Mouse (Mus musculus): ENCODE data around the gene Prune2.
A peak's percentile ranks its signal among the peaks of the same experiment; 100 is the strongest.

Prune2 gene

DNA sequence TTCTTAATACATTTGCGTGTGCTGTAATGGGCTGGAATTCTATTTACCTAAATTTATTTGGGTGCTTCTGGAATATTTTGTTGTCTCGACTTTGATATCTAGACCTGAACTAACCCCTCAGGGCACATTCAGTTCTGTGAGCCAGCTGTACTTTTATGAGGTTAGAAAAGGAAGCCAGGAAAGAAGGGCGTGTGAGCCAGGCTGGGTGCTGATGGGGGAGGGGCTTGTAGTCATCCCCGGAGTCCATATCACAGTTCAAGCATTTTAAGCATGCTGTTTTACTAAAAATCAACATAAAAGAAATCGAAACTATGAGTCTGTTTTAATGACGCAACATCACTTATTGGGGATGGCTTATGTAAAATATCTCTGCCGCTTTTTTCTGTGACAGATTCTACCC lies 42.0 kb downstream of the Prune2 start:
- peak; percentile 42 for DNase-seq (ENCODE audit: low read depth, low spot score)

DNA sequence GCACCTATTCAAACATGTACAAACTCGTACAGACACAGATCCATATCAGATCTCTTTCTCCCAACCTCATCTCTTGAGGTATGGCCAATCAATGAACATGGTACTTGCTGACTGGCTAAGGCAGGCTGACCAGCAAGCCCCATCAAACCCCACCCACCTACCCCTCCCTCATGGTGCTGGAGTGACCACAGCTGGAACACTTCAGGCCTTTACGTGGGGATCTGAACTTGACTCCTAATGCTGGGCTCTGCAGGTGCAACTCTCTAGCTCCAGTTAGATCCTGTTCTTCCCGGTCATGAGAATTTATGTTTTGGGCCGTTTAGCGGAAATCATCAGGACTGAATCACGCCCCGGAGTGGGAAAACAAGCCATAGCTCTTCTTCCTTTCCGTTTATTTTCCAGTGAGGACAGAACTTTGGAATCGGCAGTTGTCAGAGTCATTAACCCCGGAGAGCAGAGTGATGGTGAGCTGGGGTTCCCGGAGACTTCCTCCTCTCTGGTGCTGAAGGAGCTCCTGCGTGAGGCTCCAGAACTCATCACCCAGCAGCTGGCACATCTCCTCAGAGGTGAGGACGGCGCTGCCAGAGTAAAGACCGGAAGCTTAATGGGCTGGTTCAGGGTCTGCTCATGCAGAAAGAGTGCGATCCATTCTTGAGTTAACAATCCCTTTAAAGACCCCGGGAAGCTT lies 50.4 kb downstream of the Prune2 start:
- DNase-seq (ENCODE audit: low read depth, low spot score): no peak

DNA sequence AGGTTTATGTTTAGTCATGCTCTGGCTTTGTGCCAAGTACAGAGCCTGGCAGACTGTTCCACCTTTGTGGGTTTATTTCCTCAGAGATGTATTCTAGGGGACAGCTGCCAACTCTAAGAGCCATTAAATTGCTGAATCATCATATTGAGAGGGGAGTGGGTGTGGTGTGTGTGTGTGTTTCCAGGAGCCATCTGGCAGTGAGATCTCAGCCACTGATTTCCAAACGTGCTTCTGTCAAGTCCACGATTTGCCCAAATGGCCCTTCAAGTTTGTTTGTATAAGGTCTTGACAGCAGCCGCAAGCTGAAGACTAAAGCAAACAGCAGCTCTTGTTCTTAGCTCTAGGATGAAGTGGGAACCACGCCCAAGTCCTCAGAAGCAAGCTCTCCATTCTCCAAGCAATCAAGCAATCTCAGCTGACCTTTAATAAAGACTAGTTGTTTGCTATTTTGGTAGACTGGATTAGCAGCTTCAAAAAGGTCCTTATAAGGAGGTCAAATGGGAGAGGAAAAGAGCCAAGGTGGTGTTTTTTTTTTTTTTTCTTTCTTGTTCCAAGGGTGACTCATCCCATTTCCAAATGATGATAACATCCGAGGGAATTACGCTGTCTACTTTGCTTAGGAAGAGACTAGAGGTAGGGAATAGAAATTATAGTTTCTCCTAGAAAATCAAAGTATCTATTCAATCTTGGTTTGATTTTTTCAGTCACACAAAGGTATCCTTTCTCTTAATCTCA lies 55.5 kb downstream of the Prune2 start:
- no peak for DNase-seq (ENCODE audit: low read depth, low spot score)

DNA sequence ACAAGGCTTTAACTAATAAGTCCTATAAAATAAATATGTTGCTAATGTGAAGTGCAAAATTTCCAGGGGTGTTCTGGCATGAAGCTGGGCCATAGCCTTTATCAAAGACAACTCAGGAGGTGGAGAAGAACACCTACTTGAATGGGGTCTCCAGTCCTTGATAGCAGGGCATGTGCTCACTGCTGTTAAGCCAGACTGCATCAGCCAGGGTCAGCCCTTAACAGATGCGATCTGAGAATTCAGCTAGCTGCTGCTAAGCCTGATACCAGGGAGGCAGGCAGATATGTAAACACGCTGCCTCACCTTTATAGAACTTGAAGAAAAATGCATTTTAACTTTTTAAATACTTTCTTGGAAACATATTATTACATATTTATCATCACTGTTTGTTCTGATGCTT lies 57.2 kb downstream of the Prune2 start:
- no peak for DNase-seq (ENCODE audit: low read depth, low spot score)

DNA sequence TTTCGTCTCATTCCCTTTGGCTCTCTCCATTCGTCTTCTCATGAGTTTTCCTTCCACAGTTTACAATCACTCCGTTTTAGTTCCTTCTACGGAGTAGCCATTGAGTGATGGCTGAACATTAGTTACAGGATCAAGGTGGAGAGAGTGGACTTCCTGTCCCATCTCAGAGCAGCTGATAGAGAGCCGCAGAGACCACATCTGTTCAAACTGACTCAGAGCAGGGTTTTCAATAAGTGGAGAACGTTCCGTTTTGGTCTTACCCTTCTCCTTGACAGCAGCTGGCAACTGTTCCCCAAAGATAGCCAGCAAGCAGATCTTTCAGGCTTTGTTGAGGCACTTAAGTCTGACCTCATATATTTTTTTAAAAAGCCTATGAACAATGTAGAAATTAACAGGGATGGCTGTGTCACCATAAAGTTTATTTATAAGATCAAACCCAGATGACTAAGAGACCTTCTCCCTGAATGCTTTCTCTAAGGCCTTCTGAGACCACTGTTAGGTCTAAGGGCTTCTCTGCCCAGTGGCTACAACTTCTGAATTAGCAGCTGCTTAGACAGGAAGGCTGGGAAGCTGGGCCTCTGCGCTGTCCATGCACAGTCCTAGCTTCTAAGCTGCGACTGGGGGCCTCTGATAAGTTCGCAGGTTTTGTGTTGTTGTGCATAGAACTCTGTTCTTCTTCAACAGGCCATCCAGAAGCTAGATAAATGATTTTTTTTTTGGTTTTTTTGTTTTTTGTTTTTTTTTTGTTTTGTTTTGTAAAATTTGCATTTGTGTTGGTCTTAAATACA lies 58.6 kb downstream of the Prune2 start:
- no peak for DNase-seq (ENCODE audit: low read depth, low spot score)

DNA sequence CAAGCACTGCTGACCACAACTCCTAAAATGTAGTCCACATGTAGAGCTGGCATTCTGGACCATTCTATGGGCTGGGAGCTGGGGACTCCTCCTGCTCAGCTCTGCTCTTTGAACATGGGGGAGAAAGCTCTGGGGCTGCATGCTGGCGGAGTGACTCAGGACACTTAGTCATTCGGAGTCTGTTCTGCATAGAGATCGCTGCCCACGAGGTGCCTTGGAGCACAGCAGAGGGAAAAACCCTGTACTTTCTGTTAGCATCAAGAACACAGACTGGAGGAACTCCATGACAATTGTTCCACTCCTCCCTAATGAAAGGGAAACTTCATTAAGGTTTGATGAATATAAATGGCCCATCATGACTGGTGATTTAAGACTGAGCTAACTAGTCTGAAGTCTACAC lies 68.8 kb downstream of the Prune2 start:
- no peak for DNase-seq (ENCODE audit: low read depth, low spot score)

DNA sequence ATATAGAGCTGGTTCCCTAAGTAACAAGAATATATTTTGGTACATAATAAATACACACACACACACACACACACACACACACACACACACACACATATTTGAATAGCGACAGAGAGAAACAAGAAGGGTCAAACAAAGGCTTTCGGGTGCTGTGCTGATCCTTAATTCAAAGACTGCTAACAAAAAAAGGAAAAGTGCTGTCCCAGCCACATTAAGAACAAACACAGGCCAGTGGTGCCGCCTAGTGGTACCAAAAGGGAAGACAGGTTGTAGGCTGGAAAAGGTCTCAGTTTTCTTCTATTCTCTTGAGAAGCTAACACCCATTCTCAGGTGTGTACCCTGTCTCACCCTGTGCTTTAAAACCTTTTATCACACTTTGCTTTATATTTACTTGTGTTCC lies 74.4 kb downstream of the Prune2 start:
- peak; percentile 40 for DNase-seq (ENCODE audit: low read depth, low spot score)

DNA sequence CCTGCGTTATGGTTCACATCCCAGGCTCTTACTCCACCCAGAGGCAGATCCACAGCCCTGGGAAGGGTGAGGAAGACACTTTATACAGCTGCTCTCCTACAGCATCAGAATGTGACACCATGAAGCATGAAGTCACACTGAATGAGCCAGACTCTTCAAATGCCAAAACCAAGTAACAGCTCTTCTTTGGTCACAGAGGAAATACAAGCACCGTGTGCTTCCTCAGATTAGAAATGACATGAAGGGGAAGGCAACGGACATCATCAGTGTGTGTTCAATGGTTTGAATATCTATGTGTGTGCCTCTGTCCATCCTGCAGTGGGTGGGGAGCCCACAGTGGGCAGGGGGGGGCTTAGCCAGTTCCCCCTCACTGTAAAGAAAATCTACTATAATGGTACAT lies 76.4 kb downstream of the Prune2 start:
- DNase-seq (ENCODE audit: low read depth, low spot score): no peak

DNA sequence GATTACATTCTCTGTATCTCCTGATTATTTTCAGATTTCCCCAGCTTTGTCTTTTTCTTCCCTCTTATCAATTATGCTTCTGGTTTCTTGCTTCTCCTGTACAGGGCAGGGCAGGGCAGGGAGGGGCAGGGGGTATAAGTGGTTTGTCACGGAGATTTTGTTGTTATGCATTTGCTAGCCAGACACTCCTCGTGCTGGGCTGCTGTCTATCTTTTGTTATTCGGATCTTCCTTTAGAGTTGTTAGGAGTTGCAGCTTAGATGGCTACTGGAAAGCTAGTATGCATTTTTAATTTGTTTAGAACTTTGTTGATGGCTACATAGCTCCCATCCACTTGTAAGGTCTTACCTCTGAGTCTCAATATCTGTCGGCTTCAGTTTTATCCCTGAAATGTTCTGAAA lies 91.0 kb downstream of the Prune2 start:
- no peak for DNase-seq (ENCODE audit: low read depth, low spot score)

DNA sequence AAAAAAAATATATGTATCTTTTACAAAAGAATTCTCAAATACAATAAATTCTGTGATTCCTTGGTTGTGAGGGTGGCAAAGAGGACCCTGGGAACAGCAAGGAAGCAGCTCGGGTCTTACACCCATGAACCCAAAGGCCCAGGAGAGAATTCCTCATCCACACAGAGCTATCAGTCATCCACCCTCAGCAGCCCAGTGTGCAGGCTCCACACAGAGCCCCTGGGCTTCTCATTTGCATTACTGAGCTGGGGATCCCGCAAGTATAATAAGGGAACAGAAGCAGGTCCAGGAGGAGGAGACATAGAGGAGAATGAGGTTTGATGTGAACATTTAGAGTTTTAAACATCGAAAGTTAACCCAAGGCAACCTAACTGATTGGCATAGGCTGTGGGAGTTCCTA lies 100.0 kb downstream of the Prune2 start:
- DNase-seq (ENCODE audit: low read depth, low spot score): no peak

DNA sequence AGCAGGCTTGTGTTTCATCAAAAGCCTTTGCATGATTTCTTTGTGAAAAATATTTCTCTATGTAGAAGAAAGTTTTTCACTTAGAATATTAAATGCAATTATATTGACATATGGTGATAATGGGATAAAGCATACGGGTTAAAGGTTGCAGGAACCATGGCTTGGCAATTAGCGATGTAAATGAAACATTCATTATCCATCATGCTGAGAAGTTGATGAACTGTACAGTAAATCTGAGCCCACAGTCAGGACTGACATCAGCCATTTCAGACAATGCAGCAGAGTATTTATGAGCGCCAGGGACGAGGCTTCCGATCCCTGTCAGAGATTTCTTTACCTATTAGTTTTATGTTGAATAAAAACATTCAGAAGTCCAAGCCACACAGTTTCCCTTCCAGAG lies 104.2 kb downstream of the Prune2 start:
- DNase-seq (ENCODE audit: low read depth, low spot score): no peak

DNA sequence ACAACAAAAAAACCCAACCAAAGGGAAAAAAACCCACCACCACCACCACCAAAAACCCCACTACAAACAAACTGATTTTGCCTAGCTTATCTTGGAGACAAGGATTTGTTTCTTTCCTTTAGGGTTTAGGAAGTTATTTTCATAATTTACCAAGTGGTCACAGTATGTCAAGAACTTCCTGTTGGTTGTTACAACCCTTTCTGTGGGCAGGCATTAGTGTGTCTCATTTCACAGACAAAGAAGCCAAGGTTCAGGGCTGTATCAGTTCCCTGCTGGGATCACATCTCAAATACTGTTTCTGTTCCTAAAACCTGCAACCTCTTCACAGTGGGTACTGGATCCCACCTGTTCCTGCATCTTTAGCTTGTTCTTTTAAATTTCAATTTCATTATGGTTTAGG lies 108.5 kb downstream of the Prune2 start:
- DNase-seq (ENCODE audit: low read depth, low spot score): no peak

DNA sequence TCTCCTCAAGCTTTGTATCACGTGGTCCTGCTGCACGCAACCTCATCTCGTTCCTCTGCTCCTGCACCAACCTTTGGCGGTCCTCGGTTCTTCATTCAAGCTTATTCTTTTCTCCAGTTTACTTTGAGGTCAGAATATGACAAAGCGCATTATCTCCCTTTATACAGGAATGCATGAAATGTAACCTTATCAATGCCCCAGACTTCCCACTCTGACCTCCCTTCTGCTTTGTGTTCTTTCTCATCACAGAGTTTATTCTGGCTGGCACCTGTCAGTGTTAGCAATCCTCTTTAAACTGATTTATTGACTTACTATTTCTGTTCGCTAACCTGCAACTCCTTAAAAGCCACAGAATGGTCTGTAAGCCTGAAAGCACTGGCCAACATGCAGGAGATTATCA lies 113.1 kb downstream of the Prune2 start:
- DNase-seq (ENCODE audit: low read depth, low spot score): no peak

DNA sequence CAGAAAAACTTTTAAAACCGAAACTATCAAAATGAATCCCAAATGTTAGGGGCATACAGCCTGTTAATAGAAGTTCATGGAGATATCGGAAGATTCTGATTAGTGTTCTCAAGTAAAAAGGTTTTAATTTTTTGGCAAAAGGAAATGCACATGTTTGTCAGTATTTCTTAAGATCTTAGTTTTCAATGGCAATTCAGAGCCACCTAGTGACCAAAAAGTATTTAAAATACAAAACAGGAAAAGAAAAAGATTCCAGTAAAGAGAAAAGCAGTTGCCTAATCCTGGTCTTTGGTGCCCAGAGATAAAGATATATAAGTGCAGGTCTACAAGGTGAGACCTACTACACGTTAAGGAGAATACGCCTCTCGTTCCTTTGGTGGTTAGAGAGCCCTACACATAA lies 115.3 kb downstream of the Prune2 start:
- no peak for DNase-seq (ENCODE audit: low read depth, low spot score)

DNA sequence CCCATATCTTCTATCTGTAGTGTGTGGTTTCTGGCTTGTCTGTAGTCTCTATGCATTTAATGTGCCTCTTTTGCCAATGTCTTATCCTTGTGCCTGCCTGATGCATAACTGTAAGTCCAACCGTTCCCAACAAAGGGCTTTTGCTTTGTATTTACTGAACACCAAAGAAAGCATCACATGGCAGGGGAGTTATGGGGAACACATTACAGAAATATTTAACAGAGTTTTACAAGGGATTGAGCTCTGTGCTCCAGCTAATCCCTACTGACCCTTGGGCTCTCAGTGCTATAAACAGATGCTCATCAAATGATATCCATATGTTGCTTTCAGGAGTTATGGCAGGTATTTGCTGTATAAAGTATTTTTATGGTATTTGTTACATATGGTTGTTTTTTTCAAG lies 116.3 kb downstream of the Prune2 start:
- no peak for DNase-seq (ENCODE audit: low read depth, low spot score)

DNA sequence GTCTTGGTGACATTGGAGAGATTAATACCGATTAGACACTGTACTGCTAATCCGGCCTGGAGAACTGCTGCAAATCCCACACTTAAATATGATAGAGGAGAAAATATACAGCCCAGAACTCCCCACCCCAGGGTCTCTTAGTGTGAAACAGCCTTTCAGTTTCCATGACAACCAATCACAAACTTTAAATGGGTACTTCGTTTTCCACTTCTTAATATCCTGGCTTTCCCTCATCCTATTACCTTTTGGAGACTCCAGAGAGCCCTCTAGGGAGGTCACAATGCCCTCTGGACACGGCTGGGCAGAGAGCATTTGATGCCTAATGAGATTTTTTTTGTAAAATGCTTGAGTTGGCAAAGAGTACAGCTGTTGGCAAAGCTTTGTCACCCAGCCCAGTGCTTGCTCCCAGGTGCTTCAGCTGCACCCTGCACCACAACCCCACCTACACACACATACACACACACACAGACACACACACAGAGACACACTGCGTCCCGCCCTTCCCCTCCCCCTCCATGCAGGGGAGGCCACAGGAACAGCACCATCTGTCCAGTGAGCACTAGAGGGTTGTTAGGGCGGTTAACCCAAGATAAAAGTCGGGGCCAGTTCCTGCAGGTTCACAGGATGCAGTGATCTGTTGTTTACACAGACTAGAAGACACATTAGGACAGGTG lies 122.9 kb downstream of the Prune2 start:
- DNase-seq (ENCODE audit: low read depth, low spot score): no peak

DNA sequence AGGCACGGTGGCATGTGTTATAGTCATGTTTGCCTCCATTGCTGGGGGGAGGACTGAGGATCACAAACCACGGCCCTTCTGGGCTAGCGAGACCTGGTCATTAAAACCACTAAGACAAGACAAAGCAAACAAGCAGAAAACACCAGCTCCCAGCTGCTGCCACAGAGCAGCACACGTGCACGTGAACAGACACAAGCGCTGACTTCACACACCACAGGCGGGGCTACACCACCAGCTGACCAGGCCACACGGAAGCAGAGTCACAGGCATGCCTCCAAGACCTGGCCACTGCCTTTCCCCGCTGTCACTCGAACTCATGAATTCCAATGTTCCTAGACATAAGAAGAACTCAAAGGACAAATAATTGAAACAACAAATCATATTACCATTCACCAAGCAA lies 125.5 kb downstream of the Prune2 start:
- no peak for DNase-seq (ENCODE audit: low read depth, low spot score)

DNA sequence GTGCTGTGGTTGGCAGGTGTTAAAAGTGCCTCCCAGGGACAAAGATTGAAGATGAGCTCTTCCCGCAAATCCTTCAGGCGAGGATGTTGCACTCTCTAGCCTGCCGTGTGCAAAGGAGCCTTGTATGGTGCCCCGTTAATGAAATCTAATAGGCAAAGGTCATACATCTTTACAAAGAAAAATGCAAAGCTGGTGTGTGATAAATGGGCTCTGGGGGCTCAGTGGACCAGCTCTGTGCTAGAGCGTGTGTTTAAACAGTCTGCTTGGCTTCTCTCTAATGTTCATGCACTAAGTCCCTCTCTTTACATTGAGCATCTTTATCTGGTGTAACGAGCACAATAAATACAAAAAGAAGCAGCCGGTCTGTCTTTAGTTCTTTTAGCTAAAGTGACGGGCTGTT lies 138.1 kb downstream of the Prune2 start:
- DNase-seq (ENCODE audit: low read depth, low spot score): no peak

DNA sequence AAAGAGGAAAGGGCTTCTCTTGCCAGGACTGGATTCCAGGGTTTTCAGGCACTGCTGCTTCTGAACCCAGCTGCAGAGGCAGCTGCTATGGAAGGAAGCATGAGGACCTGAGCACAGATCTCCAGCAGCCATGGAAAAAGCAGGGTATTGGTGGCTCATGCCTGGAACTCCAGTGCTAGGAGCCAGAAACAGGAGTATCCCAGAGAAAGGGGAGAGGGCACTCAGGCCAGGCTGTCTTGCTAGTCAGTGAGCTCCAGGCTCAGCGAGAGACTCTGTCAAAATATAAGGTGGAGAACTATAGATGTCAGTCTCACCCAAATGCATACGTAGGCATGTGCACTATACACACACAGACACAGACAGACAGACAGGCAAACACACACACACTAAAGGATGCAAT lies 140.4 kb downstream of the Prune2 start:
- DNase-seq (ENCODE audit: low read depth, low spot score): no peak

DNA sequence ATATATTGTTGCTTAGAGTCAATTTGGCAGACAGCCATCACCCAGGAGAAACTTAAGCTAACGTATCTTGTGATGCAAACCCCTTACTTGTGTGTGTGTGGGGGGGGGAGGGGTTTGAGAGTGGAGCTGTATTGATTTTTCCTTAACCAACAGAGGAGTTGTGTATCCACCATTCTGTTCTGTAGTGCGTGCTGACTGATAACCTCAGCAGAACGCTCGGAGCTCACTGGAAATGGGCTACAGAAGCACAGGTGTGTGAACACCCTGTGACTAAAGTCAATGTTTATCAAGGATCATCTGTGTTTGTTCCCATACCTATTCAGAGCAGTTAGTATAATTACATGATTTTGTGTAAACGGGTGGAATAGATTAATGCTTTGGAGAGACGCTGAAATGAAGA lies 141.3 kb downstream of the Prune2 start:
- DNase-seq (ENCODE audit: low read depth, low spot score): no peak

DNA sequence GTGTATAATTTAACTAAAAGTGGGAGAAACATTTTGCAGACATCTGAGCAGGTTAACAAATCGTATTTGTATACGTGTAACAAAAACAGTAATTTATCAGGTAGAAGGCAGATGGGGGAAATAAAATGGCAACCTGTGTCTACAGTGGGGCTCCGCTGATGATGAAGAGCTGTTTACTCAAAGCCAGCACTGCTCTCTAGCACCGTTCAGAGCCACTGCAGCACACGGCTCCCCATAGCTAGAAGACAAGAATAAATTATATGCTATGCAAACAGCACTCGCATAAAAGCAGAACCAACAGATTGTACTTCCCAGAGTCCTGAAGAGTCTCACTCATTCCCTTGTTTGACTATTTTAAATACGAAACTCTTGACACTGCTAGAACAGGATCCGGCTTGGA lies 152.9 kb downstream of the Prune2 start:
- no peak for DNase-seq (ENCODE audit: low read depth, low spot score)

DNA sequence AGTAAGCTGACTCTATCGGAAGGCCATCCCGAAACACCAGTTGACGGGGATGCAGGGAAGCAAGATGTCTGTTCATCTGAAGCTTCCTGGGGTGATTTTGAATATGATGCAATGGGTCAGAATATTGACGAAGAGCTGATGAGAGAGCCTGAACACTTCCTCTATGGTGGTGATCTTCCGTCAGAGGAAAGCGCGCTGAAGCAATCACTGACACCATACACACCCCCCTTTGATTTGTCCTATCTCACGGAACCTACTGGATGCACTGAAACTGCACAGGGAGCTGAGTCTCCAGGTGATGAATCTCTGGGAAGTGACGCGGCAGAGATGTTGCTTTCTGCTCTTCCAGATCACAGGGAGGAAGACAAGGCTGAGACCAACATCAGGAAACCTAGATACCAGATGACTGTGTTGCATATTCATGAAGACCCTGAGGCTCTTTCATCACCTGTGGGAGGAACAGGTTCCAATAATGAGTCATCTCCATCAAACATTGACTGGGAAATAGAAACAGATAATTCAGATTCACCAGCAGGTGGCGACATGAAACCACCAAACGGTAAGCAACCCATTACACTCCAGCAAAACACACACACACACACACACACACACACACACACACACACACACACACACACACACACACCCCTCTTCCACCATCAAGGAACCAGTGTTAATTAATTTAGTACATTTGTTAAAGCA lies 168.3 kb downstream of the Prune2 start:
- DNase-seq (ENCODE audit: low read depth, low spot score): peak; percentile 68
